Mouse (Mus musculus) midbrain, embryonic 10.5 days (tissue): ENCODE data around the gene Muc4. TPM values are rescaled to one million over a fixed set of nuclear protein-coding genes. Genes with fewer than 3 reads are reported as not detected.

Experiments used
- DNase-seq: peaks from one replicate; pipeline ENCODE4 v3.0.0-alpha.2; 2017; ENCODE audit warnings: low spot score
- H3K27ac ChIP-seq: fragments of 300-500 bp; sonication (generic); replicated peaks from 2 replicates; pipeline ENCODE4 v1.5.1; 2016; ENCODE audit warnings: mild to moderate bottlenecking
- H3K27me3 ChIP-seq: fragments of 300-500 bp; sonication (generic); 2 replicates; pipeline ENCODE4 v1.6.1; 2016; ENCODE audit warnings: low read depth, mild to moderate bottlenecking; ENCODE audit not compliant: poor library complexity, severe bottlenecking
- H3K36me3 ChIP-seq: fragments of 300-500 bp; sonication (generic); 2 replicates; pipeline ENCODE4 v1.6.1; 2016; ENCODE audit warnings: mild to moderate bottlenecking, moderate library complexity
- H3K4me1 ChIP-seq: fragments of 300-500 bp; sonication (generic); 2 replicates; pipeline ENCODE4 v1.6.1; 2016
- H3K4me3 ChIP-seq: fragments of 300-500 bp; sonication (generic); 2 replicates; pipeline ENCODE4 v1.5.1; 2016; ENCODE audit warnings: mild to moderate bottlenecking, moderate library complexity
- H3K9me3 ChIP-seq: fragments of 300-500 bp; sonication (generic); replicated peaks from 2 replicates; pipeline ENCODE4 v1.6.1; 2016; ENCODE audit warnings: mild to moderate bottlenecking
- WGBS: fragments of 180-500 bp; shearing (Covaris S2); methylation state at CpG from one replicate; pipeline ENCODE4 v1.1.7; 2016; 5-methylcytosine and 5-hydroxymethylcytosine counted together
- polyA plus RNA-seq: library from polyadenylated mRNA; unstranded; fragments of >200 nt; fragmentation: Nextera tagmentation; extraction: Ambion mirVana; gene quantifications from 2 replicates; pipeline ENCODE4 v1.2.1, GENCODE M21; 2016

Muc4 gene
- polyA plus RNA-seq = 0.32 and 1.5 TPM in 2 replicates

DNA sequence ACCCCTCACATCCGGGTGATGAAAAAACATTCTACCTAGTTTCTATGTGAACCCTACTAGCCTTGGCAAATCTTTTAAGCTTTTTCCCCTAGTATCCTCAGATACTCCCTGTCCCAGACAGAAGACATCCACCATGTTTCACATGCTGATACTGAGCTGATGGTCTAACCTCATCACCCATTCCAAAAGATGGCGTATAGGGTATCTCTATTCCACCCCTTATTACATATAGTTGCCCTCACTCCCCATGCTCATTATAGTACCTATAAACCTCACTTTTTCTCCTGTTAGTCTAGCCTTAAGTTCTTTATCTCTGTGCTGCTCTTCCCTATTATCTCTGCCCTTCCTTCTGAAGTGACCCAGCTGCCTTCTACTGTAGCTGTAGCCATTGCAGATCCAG is at the start of gene Muc4:
Gene Muc4 (plus strand): TSS at position 301 of the 400 bp plus-strand sequence.
- peak within 1 kb of the TSS; percentile 14; the same call in 1 of the 2 replicates for H3K27ac ChIP-seq
- 0 out of 2 replicates have a peak, but pooled peaks cover 3% of the 10 kb centered on the region for H3K9me3 ChIP-seq
- 90% methylated on average over 2 of the region's 2 CpGs for WGBS
- H3K36me3 ChIP-seq = no peaks in the 10 kb centered on the region
- DNase-seq = no peak
- no peaks in the 10 kb centered on the region for H3K27me3 ChIP-seq
- peaks cover 21% of the 10 kb centered on the region for H3K4me1 ChIP-seq
- no peak within 1 kb of the TSS for H3K4me3 ChIP-seq

DNA sequence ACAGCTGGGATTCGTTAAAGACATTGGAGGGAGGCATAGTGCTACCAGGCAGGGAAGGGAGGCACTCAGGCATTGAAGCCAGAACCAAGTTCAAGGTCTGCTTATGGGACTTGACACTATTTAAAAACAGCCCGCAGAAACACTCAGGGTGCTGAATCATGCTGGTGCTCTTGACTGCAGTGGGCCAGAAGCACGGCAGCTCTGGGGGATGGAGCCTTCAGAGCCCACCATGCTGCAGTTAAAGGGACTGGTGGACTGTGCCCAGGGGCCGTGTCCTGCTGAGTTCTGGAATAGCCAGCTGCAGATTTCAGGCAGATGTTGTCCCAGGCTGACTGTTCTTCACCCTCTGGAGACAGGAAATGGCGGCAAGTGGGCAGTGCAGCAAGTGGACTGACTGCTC is 49.7 kb upstream of the Muc4 start:
- Histone ChIP-seq H3K27me3 (no peaks in the 10 kb centered on the region), H3K4me3 (no peak overlapping the region), H3K27ac (no peak overlapping the region), H3K36me3 (peaks cover 15% of the 10 kb centered on the region), H3K4me1 (no peaks in the 10 kb centered on the region), H3K9me3 (no peaks in the 10 kb centered on the region)
- no peak for DNase-seq
- 82% methylated on average over 5 of the region's 5 CpGs for WGBS

DNA sequence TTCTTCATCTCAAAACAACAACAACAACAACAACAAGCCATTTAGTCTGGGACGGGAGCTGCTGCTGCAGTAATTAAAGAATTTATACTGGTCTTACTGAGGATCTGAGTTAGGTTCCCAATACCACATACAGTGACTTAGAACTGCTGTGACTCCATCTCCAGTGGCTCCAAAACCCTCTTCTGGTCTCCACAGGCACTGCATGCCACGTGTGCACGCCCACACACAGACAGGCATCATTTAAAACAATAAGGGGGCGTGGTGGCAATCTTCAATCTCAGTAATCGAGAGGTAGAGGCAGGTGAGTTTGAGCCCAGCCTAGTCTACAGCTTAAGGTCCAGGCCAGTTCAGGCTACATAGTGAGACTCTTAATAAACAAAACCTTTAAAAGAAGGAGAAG is 48.5 kb upstream of the Muc4 start:
- no peak overlapping the region for H3K27ac ChIP-seq
- H3K9me3 ChIP-seq = no peaks in the 10 kb centered on the region
- H3K4me3 ChIP-seq = no peak overlapping the region
- H3K4me1 ChIP-seq = no peaks in the 10 kb centered on the region
- DNase-seq = no peak
- H3K36me3 ChIP-seq = peaks cover 9% of the 10 kb centered on the region
- H3K27me3 ChIP-seq = no peaks in the 10 kb centered on the region
- WGBS = 79% methylated on average over 5 of the region's 5 CpGs

DNA sequence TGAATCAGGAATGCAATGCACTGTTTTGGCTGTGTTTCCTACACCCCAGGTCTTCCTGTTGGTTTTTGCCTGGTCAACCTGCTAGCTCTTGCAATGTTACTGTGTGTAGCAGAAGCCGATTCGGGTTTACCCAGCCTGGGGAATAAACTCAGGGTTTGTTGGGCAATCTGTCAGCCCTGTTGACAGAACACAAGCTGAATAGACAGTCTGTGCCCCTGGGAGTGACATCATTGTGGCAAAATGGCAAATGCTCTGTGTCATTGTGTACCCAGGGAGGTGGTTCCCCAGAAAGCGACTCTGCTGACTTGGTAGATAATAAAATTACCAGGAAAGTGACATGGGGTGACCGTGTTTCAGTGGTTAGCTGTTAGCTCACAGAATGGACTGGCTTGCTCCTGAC is 46.9 kb upstream of the Muc4 start:
- Histone ChIP-seq H3K4me3 (no peak overlapping the region), H3K36me3 (no peaks in the 10 kb centered on the region), H3K4me1 (no peaks in the 10 kb centered on the region), H3K27me3 (no peaks in the 10 kb centered on the region), H3K27ac (no peak overlapping the region), H3K9me3 (no peaks in the 10 kb centered on the region)
- WGBS = 77% methylated on average over 4 of the region's 4 CpGs
- no peak for DNase-seq

DNA sequence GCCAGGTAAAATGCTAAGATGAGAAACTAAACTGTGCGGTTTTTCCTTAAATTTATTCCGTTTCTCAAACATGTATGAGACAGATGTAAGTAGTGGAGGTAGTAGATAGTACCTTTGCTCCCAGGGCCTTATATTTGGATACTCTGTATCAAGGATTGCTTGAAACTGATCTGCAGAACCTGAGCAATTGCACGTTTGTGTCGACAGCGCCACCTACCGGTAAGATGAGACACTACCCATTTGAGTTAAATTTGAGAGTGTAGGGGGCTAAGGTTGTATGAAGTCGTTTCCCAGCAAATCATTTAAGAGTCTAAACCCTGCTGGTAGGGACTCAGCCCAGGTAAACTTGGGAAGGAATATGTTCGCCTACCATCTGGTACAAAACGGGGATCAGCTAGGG is 46.2 kb upstream of the Muc4 start:
- DNase-seq = peak; percentile 67
- Histone ChIP-seq H3K9me3 (no peaks in the 10 kb centered on the region), H3K27ac (no peak overlapping the region), H3K4me1 (no peaks in the 10 kb centered on the region), H3K27me3 (no peaks in the 10 kb centered on the region), H3K36me3 (no peaks in the 10 kb centered on the region), H3K4me3 (no peak overlapping the region)
- 5% methylated on average over 9 of the region's 9 CpGs for WGBS

DNA sequence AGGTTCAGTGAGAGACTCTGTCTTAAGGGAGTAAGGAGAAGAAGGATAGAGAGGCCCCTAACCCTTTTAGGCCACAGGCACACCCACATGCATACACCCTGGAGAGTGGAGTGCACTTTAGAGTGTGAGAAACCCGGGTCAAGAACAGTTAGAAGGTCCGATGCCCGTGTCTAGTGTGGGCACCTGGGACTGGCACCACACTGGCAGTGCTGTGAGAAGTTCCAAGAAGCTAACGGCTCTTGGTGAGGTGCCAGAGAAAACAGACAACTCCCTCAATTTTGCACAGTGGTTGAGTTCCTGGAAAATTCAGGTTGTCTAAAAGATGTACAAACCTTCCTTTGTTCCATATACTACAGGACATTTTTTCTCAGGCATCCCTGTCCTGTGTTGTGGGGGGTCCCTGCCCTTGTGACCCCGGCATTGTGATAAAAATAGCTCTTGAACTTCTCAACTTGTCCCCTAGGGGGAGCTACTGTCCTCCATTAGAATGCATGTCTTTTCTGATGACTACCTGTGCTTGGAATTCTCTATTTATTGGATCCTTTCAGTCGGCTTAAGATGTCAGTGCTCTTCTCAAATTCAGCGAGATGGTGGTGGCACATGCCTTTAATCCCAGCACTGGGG is 38.7 kb upstream of the Muc4 start:
- Histone ChIP-seq H3K9me3 (no peaks in the 10 kb centered on the region), H3K27ac (no peak overlapping the region), H3K36me3 (no peaks in the 10 kb centered on the region), H3K4me1 (0 out of 2 replicates have a peak, but pooled peaks cover 4% of the 10 kb centered on the region), H3K27me3 (no peaks in the 10 kb centered on the region), H3K4me3 (no peak overlapping the region)
- no peak for DNase-seq
- 50% methylated on average over 7 of the region's 7 CpGs for WGBS

DNA sequence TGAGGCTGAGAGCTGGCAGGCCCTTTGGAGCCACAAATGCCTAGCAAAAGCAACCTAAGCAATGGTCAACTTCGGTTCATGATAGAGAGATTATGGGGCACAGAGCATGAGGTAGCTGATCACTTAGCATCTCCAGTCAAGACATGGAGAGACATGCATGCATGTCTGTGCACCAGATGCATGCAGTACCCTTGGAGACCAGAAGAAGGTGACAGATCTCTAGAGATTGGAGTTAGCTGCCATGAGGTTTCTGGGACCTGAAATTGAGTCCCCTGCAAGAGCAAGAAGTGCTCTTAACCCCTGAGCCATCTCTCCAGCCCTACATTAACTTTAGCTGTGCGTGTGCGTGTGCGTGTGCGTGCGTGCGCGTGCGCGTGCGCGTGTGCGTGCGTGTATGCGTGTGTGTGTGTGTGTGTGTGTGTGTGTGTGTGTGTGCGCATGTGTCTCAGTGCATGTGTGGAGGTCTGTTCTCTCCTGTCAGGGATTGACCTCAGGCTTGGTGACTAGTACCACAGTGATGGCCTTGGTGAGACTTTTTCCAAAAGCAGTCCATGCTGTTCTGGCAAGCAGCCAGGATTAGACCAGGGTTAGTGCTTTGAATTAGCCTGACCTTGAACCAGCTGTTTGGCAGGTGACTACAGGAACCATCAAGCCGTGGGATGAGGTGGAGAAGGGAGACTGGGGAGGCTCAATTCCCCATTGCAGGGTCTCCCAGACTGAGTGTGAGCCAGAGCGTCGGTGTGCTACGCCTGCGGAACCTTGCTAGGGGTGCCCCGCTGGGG is 37.8 kb upstream of the Muc4 start:
- Histone ChIP-seq H3K9me3 (no peaks in the 10 kb centered on the region), H3K4me1 (0 out of 2 replicates have a peak, but pooled peaks cover 4% of the 10 kb centered on the region), H3K27ac (no peak overlapping the region), H3K36me3 (no peaks in the 10 kb centered on the region), H3K27me3 (no peaks in the 10 kb centered on the region), H3K4me3 (no peak overlapping the region)
- DNase-seq = no peak
- 84% methylated on average over 22 of the region's 22 CpGs for WGBS

DNA sequence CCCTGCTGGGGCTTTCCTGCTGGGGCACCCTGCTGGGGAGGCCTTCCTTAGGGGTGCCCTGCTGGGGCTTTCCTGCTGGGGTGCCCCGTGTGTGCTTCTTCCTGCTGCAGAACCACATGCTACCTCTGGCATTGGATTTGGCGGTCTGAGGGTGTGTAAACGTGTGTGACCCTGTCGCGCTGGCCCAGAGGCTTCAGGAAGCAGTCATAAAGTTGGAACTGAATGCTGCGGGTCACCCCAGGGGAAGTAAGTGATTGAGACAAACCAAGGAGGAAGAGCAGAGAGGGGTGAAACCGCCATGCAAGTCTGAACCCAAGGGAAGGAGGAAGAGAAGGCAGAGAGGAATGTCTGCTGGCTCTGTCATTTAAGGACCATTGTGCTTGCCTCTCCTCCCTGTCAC is 37.1 kb upstream of the Muc4 start:
- no peaks in the 10 kb centered on the region for H3K27me3 ChIP-seq
- H3K4me3 ChIP-seq = no peak overlapping the region
- H3K36me3 ChIP-seq = no peaks in the 10 kb centered on the region
- H3K4me1 ChIP-seq = peaks cover 7% of the 10 kb centered on the region
- 39% methylated on average over 7 of the region's 7 CpGs for WGBS
- DNase-seq = no peak
- H3K9me3 ChIP-seq = no peaks in the 10 kb centered on the region
- H3K27ac ChIP-seq = no peak overlapping the region

DNA sequence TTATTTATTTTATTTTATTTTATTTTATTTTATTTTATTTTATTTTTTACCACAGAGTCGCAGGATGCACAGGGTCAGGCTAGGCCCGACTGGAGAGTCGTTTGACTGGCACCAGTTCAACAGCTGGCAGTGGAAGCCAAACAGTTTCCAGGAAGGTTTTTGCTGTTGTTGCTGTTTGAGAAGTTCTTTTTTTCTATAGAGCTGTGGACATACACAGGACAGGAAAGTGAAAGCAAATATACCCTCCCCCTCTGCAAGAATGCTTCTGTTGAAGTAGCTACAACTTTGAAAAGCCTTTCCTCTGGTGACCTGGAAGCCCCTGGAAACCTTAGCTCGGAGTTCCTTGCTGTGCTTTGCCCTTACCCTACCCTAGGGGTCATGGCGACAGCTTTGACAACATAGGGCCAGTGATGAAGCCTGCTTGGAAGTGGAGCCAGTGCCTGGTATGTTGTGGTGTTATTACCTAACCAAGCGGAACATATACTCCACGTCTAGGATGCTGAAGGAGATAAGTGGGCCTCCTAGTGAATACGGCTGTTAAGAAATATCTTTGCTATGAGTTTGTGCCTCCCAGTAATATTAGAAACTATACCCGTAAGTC is 32.3 kb upstream of the Muc4 start:
- Histone ChIP-seq H3K4me1 (peaks cover 33% of the 10 kb centered on the region), H3K4me3 (no peak overlapping the region), H3K27me3 (no peaks in the 10 kb centered on the region), H3K27ac (no peak overlapping the region), H3K36me3 (no peaks in the 10 kb centered on the region), H3K9me3 (no peaks in the 10 kb centered on the region)
- WGBS = 67% methylated on average over 9 of the region's 9 CpGs
- DNase-seq = no peak

DNA sequence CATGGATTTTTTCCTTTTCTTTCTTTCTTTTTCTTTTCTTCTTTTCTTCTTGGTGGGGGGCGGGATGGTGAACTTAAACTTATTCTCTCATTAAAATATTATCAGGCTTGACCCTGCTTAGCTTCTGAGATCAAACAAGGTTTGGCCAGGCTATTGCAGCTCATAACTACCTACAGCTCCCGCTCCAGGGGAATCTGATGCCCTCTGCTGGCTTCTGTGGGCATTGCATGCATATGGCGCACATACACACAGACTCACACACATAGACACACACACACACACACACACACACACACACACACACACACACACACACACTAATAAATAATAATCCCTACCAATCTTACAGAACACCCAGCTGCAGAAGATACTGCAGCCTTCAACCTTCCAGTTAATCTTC is 30.1 kb upstream of the Muc4 start:
- no peaks in the 10 kb centered on the region for H3K9me3 ChIP-seq
- no peaks in the 10 kb centered on the region for H3K36me3 ChIP-seq
- no peak overlapping the region for H3K27ac ChIP-seq
- WGBS = 89% methylated on average over 3 of the region's 3 CpGs
- H3K4me1 ChIP-seq = peaks cover 39% of the 10 kb centered on the region
- no peak overlapping the region for H3K4me3 ChIP-seq
- no peaks in the 10 kb centered on the region for H3K27me3 ChIP-seq
- no peak for DNase-seq

DNA sequence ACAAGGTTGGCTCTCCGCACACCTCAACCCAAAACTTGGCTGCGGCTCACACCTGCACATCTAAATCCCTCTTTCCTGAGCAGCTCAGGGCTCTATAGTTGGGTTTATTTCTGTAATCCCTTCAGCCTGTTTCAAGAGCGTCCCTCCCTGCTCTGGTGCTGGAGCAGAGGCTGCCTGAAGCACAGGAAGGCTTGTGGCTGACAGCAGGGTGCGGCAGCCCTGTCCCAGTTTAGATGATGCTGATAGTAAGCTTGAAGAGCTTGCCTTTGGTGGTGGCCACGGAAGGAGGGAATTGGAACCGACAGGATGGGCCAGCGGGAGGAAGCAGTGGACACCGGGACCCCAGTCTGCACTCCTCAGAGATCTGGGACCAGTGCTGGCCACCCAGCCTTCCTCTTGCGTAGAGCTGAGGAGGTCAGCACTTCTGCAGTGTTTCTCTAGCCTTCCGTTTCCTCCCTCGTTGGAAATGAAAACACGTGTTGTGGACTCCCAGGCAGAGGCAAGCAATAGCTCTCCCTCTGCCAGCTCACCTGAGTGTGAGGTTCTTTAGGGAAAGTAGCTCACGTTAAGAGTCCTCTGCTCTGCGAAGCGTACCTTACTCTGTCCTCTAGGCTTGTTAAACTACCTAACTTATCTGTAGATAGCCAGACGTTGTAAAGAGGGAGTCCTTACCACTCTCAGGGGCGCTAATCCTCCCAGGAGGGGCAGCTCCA is 28.4 kb upstream of the Muc4 start:
- no peaks in the 10 kb centered on the region for H3K9me3 ChIP-seq
- no peaks in the 10 kb centered on the region for H3K36me3 ChIP-seq
- no peaks in the 10 kb centered on the region for H3K27me3 ChIP-seq
- H3K4me3 ChIP-seq = no peak overlapping the region
- 71% methylated on average over 17 of the region's 17 CpGs for WGBS
- H3K27ac ChIP-seq = no peak overlapping the region
- H3K4me1 ChIP-seq = peaks cover 39% of the 10 kb centered on the region
- no peak for DNase-seq

DNA sequence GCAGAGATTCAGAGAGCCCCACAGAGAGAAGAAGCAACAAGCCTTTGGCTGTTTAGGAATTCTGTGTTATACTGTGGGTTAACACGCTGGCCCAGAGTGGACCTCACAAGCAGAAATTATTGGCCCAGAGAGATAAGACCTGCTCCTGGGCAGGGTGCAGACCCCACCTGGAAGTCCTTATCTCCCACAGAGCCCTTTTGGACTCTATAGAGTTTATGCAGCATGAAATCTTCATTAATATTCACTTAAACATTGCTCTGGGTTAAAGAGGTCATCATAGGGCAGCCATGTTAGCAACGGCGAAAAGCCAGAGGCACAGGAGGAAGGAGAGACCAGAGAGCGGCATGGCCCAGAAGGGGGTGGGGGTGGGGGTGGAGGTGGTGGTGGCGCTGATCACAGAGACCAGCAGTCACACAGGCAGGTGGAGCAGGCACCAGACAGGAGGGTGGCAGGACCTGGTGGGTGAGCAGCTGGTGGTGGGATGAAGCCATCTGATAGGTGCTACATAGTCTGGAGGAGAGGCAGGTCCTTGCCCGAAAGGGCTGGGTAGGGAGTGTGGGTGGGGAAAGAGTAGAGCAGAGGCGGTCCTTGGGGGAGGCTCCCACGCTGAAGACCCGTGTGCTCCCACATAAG is 27.7 kb upstream of the Muc4 start:
- H3K4me3 ChIP-seq = no peak overlapping the region
- no peaks in the 10 kb centered on the region for H3K9me3 ChIP-seq
- peaks cover 39% of the 10 kb centered on the region for H3K4me1 ChIP-seq
- H3K27ac ChIP-seq = peak overlapping the region; percentile 23; the same call in 1 of the 2 replicates
- DNase-seq = no peak
- 78% methylated on average over 9 of the region's 9 CpGs for WGBS
- no peaks in the 10 kb centered on the region for H3K36me3 ChIP-seq
- no peaks in the 10 kb centered on the region for H3K27me3 ChIP-seq
